ENCODE assay signal across 11 mouse cellular contexts in the genomic region with DNA sequence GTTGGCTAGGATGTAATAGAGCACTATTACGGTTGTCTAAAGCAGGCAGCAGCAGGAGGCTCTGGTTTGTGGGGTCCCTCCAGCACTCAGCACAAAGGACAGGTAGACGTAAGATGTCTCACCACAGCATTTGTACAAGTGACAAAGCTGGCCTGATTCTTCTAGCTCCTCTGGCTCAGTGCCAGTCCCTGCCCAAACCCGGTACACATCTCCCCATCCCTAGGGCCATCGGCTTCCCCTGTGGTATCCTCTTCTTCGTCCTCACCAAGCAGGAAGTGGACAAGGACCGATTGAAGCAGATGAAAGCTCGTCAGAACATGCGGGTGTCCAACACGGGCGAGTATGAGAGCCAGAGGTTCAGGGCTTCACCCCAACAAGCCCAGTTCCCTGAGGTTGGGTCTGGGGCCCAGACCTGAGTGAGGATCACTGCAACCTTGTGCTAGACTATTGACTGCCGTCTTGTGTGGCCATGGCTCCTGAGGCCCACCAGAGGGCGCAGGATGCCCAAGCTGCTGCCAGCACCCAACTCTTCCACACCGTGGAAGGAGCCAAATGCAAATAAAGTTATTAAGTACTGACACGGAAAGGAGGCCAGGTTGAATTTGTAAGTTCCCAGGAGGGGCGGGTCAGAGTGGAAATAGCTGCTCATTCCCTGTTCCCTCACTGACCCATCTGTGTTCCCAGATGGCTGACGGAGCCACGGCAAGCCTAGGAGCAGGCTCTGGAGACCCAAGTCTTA. TPM values are rescaled to one million over a fixed set of nuclear protein-coding genes. Genes with fewer than 3 reads are reported as not detected.
A peak's percentile ranks its signal among the peaks of the same experiment; 100 is the strongest.
DNase-seq lines count a peak whose midpoint lies in the region; ATAC-seq and TF ChIP-seq lines count a peak whose summit lies in the region.
"Not testable (repeated sequence)": the region's sequence is repeated elsewhere in the genome, so short reads cannot be mapped to it uniquely, and the experiment has no call there.
"Had no signal": no experiment of that assay in that cellular context is flagged by ENCODE, and none has a peak within 500 bp of the region (broad histone marks: within the 10 kb centered on the region; RNA-seq: fewer than 3 reads in every experiment).

No protein-coding gene starts in this region.

- TF ChIP-seq POLR2A in CH12.LX (IDR thresholded peaks at IDR 0.05; ENCODE audit: low read depth, low read length) = not testable (repeated sequence)

- not testable (repeated sequence) for TF ChIP-seq EP300 in CH12.LX (IDR thresholded peaks at IDR 0.05; ENCODE audit: low read length)

- dilution Hi-C loops in CH12.LX (cut with MboI; ENCODE audit: extremely low pct_ligation_motif_present, extremely low pct_unique_long_range_greater_than_20kb, low sequenced_read_pairs) = not testable (repeated sequence)

- TF ChIP-seq RAD21 in CH12.LX (IDR thresholded peaks at IDR 0.05; ENCODE audit: low read depth, low read length) = not testable (repeated sequence)

- H3K4me2 ChIP-seq in CH12.LX (ENCODE audit: insufficient read depth, low read depth, poor library complexity, severe bottlenecking); hindbrain, postnatal 0 days (ENCODE audit: low read depth, low read length): not testable (repeated sequence)

- peaks cover 10 to 69% of the 10 kb centered on the region in 2 experiments for H3K4me1 ChIP-seq in CH12.LX (ENCODE audit: control insufficient read depth in 1 of 2, insufficient read depth in 2 of 2)
- peaks cover 13% of the 10 kb centered on the region; the same call in 1 of the 2 replicates for H3K4me1 ChIP-seq in brown adipose tissue, adult 24 weeks (ENCODE audit: control insufficient read depth, insufficient read depth, insufficient read length, low read length)
- H3K4me1 ChIP-seq in hindbrain, postnatal 0 days (ENCODE audit: insufficient read depth, low read length) = peaks cover 16% of the 10 kb centered on the region; the same call in 1 of the 2 replicates

- not testable (repeated sequence) for H3K9ac ChIP-seq in CH12.LX (ENCODE audit: insufficient read depth, low read depth); hindbrain, postnatal 0 days (replicated peaks; ENCODE audit: low read length)

- H3K79me2 ChIP-seq in CH12.LX (replicated peaks; ENCODE audit: control insufficient read depth, extremely low read depth, insufficient read depth, poor library complexity, severe bottlenecking) = peaks cover 18% of the 10 kb centered on the region

- not testable (repeated sequence) for H3K9me3 ChIP-seq in CH12.LX (replicated peaks; ENCODE audit: low read length); hindbrain, postnatal 0 days (ENCODE audit: low read length)

- peaks cover 45 to 63% of the 10 kb centered on the region in 2 experiments for H3K36me3 ChIP-seq in CH12.LX (replicated peaks in 1 of 2; ENCODE audit: control insufficient read depth in 1 of 2, insufficient read depth in 1 of 2, low read length in 1 of 2)
- peaks cover 13% of the 10 kb centered on the region for H3K36me3 ChIP-seq in hindbrain, postnatal 0 days (ENCODE audit: insufficient read depth, low read length)

- WGBS in hindbrain, postnatal 0 days = 56% methylated on average over 15 of the region's 17 CpGs

- H3K27me3 ChIP-seq in CH12.LX (replicated peaks); hindbrain, postnatal 0 days (ENCODE audit: insufficient read depth, low read length): not testable (repeated sequence)

- not testable (repeated sequence) for H3K4me3 ChIP-seq in CH12.LX (replicated peaks in 1 of 3; ENCODE audit: low read depth in 2 of 3, low read length in 2 of 3, poor library complexity in 1 of 3); brown adipose tissue, adult 24 weeks (ENCODE audit: insufficient read depth, low read depth, low read length); hindbrain, postnatal 0 days (ENCODE audit: low read length); left cerebral cortex, adult 2 months

- DNase-seq in CH12.LX (ENCODE audit: extremely low read depth) = peak; percentile 49
- DNase-seq in hindbrain, postnatal 0 days (ENCODE audit: low spot score) = peak; percentile 23
- DNase-seq in left cerebral cortex, adult 2 months (ENCODE audit: extremely low spot score in 1 of 2, low spot score in 2 of 2) = not testable (repeated sequence)
- peak; percentile 52 for DNase-seq in retina, postnatal 1 day
- peak; percentile 25 for DNase-seq in thymus, postnatal 14 days

- ATAC-seq in erythroblast, adult 5-6 weeks (replicated peaks; ENCODE audit: low FRiP score, poor library complexity, severe bottlenecking) = peak; percentile 36; the same call in 1 of the 2 replicates
- not testable (repeated sequence) for ATAC-seq in hindbrain, postnatal 0 days
- ATAC-seq in megakaryocyte progenitor cell, adult 5-6 weeks (replicated peaks; ENCODE audit: poor library complexity) = peak; percentile 45

- peak in 1 of 2 experiments; percentile 32; a peak in 1 of 4 replicates for TF ChIP-seq CTCF in CH12.LX (conservative IDR thresholded peaks at IDR 0.05 in 1 of 2, IDR thresholded peaks at IDR 0.05 in 1 of 2; ENCODE audit: low read depth in 2 of 2, low read length in 2 of 2)
- TF ChIP-seq CTCF in hindbrain, postnatal 0 days (IDR thresholded peaks at IDR 0.05; ENCODE audit: low read depth) = peak; percentile 61
- TF ChIP-seq CTCF in left cerebral cortex, adult 2 months (IDR thresholded peaks at IDR 0.05) = peak; percentile 50

- intact Hi-C loops in left cerebral cortex, adult 2 months (cut with DNase I) = loop anchor here (5.0 kb wide), 2 partner anchors 75 to 165 kb away; a partner anchor contains a TSS

- in situ Hi-C loops in CH12.LX (cut with MboI; ENCODE audit: low pct_ligation_motif_present, low pct_unique_long_range_greater_than_20kb, low sequenced_read_pairs) = not testable (repeated sequence)

- H3K27ac ChIP-seq in CH12.LX (ENCODE audit: insufficient read depth, low read depth) = peak overlapping the region; percentile 30; the same call in 1 of the 2 replicates
- H3K27ac ChIP-seq in brown adipose tissue, adult 24 weeks (replicated peaks; ENCODE audit: low read depth, low read length) = 0 out of 2 replicates have a peak overlapping the region, but pooled peaks have one; percentile 0
- not testable (repeated sequence) for H3K27ac ChIP-seq in hindbrain, postnatal 0 days; left cerebral cortex, adult 2 months

RNA-seq across cellular contexts. Expression of a gene that starts 2.3 kb away (rescaled TPM):
- total RNA-seq in CH12.LX (2012; rRNA removed) (117 and 154 TPM in 2 replicates), CH12.LX (2014; rRNA removed) (42.7 and 45.5 TPM in 2 replicates)
- polyA plus RNA-seq in CH12.LX (2012; ENCODE audit: insufficient read length, low read depth) = 263 and 318 TPM in 2 replicates
- polyA plus RNA-seq in brown adipose tissue, adult 24 weeks (2012; ENCODE audit: insufficient read depth, insufficient read length, missing spikeins) = 117 and 146 TPM in 2 replicates
- 7.1 and 17.7 TPM in 2 replicates for total RNA-seq in erythroblast, adult 5-6 weeks (2015; ENCODE audit: low replicate concordance)
- 2.4 TPM in 1 of 2 replicates, not detected in the other for total RNA-seq in erythroblast, adult 5-6 weeks (2017; ENCODE audit: low replicate concordance)
- total RNA-seq in hindbrain, postnatal 0 days (2014; rRNA removed) = 102 and 113 TPM in 2 replicates
- polyA plus RNA-seq in hindbrain, postnatal 0 days (2015; fragmentation: Nextera tagmentation; extraction: Ambion mirVana) = 143 TPM in 2 replicates
- total RNA-seq in left cerebral cortex, adult 2 months (2021) = 100 to 1,000 TPM; 155 to 164 TPM
- 29.8 and 32.4 TPM in 2 replicates for total RNA-seq in megakaryocyte progenitor cell, adult 5-6 weeks (2015)
- 11.2 and 21.6 TPM in 2 replicates for total RNA-seq in megakaryocyte progenitor cell, adult 5-6 weeks (2017)

RNA-seq across cellular contexts. Expression of a gene that starts 2.5 kb away (rescaled TPM):
- total RNA-seq in CH12.LX (2012; rRNA removed) (151 and 163 TPM in 2 replicates), CH12.LX (2014; rRNA removed) (103 and 108 TPM in 2 replicates)
- polyA plus RNA-seq in CH12.LX (2012; ENCODE audit: insufficient read length, low read depth) = 172 and 193 TPM in 2 replicates
- polyA plus RNA-seq in brown adipose tissue, adult 24 weeks (2012; ENCODE audit: insufficient read depth, insufficient read length, missing spikeins) = 66.7 and 77.7 TPM in 2 replicates
- total RNA-seq in erythroblast, adult 5-6 weeks (2015; ENCODE audit: low replicate concordance) = 4.6 and 10.4 TPM in 2 replicates
- 15.3 and 27.6 TPM in 2 replicates for total RNA-seq in erythroblast, adult 5-6 weeks (2017; ENCODE audit: low replicate concordance)
- 131 and 161 TPM in 2 replicates for total RNA-seq in hindbrain, postnatal 0 days (2014; rRNA removed)
- polyA plus RNA-seq in hindbrain, postnatal 0 days (2015; fragmentation: Nextera tagmentation; extraction: Ambion mirVana) = 212 and 219 TPM in 2 replicates
- 100 to 1,000 TPM; 140 to 143 TPM for total RNA-seq in left cerebral cortex, adult 2 months (2021)
- 45.3 and 49.7 TPM in 2 replicates for total RNA-seq in megakaryocyte progenitor cell, adult 5-6 weeks (2015)
- 98.1 and 104 TPM in 2 replicates for total RNA-seq in megakaryocyte progenitor cell, adult 5-6 weeks (2017)

RNA-seq across cellular contexts. Expression of a gene that starts 8.7 kb away (rescaled TPM):
- total RNA-seq in CH12.LX (2012; rRNA removed) = 0.21 TPM in 1 of 2 replicates, not detected in the other
- total RNA-seq in CH12.LX (2014; rRNA removed) = not detected in 2 replicates
- not detected in 2 replicates for polyA plus RNA-seq in CH12.LX (2012; ENCODE audit: insufficient read length, low read depth)
- not detected in 2 replicates for polyA plus RNA-seq in brown adipose tissue, adult 24 weeks (2012; ENCODE audit: insufficient read depth, insufficient read length, missing spikeins)
- total RNA-seq in erythroblast, adult 5-6 weeks (2015; ENCODE audit: low replicate concordance) = not detected in 2 replicates
- total RNA-seq in erythroblast, adult 5-6 weeks (2017; ENCODE audit: low replicate concordance) = not detected in 2 replicates
- total RNA-seq in hindbrain, postnatal 0 days (2014; rRNA removed) = not detected in 2 replicates
- 0.16 TPM in 1 of 2 replicates, not detected in the other for polyA plus RNA-seq in hindbrain, postnatal 0 days (2015; fragmentation: Nextera tagmentation; extraction: Ambion mirVana)
- total RNA-seq in left cerebral cortex, adult 2 months (2021) = not detected
- total RNA-seq in megakaryocyte progenitor cell, adult 5-6 weeks (2015) = 0.12 TPM in 1 of 2 replicates, not detected in the other
- not detected in 2 replicates for total RNA-seq in megakaryocyte progenitor cell, adult 5-6 weeks (2017)
- total RNA-seq: heart, postnatal 4 days; left cerebral cortex, adult 8-10 months had no signal
- polyA plus RNA-seq: C2C12 had no signal

RNA-seq across cellular contexts. Expression of a gene that starts 18.4 kb away (rescaled TPM):
- total RNA-seq in CH12.LX (2012; rRNA removed) (30.9 and 32.4 TPM in 2 replicates), CH12.LX (2014; rRNA removed) (26.6 and 28.3 TPM in 2 replicates)
- polyA plus RNA-seq in CH12.LX (2012; ENCODE audit: insufficient read length, low read depth) = 31.1 and 35.1 TPM in 2 replicates
- polyA plus RNA-seq in brown adipose tissue, adult 24 weeks (2012; ENCODE audit: insufficient read depth, insufficient read length, missing spikeins) = 34.6 and 41.7 TPM in 2 replicates
- total RNA-seq in erythroblast, adult 5-6 weeks (2015; ENCODE audit: low replicate concordance) = 2.1 and 4.2 TPM in 2 replicates
- total RNA-seq in erythroblast, adult 5-6 weeks (2017; ENCODE audit: low replicate concordance) = 1.9 and 2.6 TPM in 2 replicates
- 16.4 and 17.5 TPM in 2 replicates for total RNA-seq in hindbrain, postnatal 0 days (2014; rRNA removed)
- 14.8 and 16.5 TPM in 2 replicates for polyA plus RNA-seq in hindbrain, postnatal 0 days (2015; fragmentation: Nextera tagmentation; extraction: Ambion mirVana)
- total RNA-seq in left cerebral cortex, adult 2 months (2021) = 10 to 100 TPM; 19.4 to 22.0 TPM
- 13.6 and 13.8 TPM in 2 replicates for total RNA-seq in megakaryocyte progenitor cell, adult 5-6 weeks (2015)
- total RNA-seq in megakaryocyte progenitor cell, adult 5-6 weeks (2017) = 14.0 and 18.4 TPM in 2 replicates

RNA-seq across cellular contexts. Expression of a gene that starts 51.2 kb away (rescaled TPM):
- total RNA-seq in CH12.LX (2012; rRNA removed) (218 and 234 TPM in 2 replicates), CH12.LX (2014; rRNA removed) (455 and 462 TPM in 2 replicates)
- 504 and 522 TPM in 2 replicates for polyA plus RNA-seq in CH12.LX (2012; ENCODE audit: insufficient read length, low read depth)
- polyA plus RNA-seq in brown adipose tissue, adult 24 weeks (2012; ENCODE audit: insufficient read depth, insufficient read length, missing spikeins) = 131 and 169 TPM in 2 replicates
- 283 and 297 TPM in 2 replicates for total RNA-seq in erythroblast, adult 5-6 weeks (2015; ENCODE audit: low replicate concordance)
- 147 and 152 TPM in 2 replicates for total RNA-seq in erythroblast, adult 5-6 weeks (2017; ENCODE audit: low replicate concordance)
- 108 and 131 TPM in 2 replicates for total RNA-seq in hindbrain, postnatal 0 days (2014; rRNA removed)
- polyA plus RNA-seq in hindbrain, postnatal 0 days (2015; fragmentation: Nextera tagmentation; extraction: Ambion mirVana) = 414 and 417 TPM in 2 replicates
- total RNA-seq in left cerebral cortex, adult 2 months (2021) = 100 to 1,000 TPM; 249 to 278 TPM
- total RNA-seq in megakaryocyte progenitor cell, adult 5-6 weeks (2015) = 802 and 912 TPM in 2 replicates
- 414 and 435 TPM in 2 replicates for total RNA-seq in megakaryocyte progenitor cell, adult 5-6 weeks (2017)
